Comparison of ENCODE assay signal across 26 mouse cellular contexts in genomic region chr10:14296147-14296546, GRCm38 (mm10).
"Had no signal": no experiment of that assay in that cellular context is flagged by ENCODE, and none has a peak within 500 bp of the region (broad histone marks: within the 10 kb centered on the region; RNA-seq: fewer than 3 reads in every experiment).

No protein-coding gene starts in this region.

- H3K4me1 ChIP-seq: heart, embryonic 10.5 days; heart, embryonic 12.5 days; hindbrain, embryonic 13.5 days; hindbrain, embryonic 15.5 days; intestine, embryonic 15.5 days; limb, embryonic 10.5 days; limb, embryonic 12.5 days; liver, embryonic 13.5 days; liver, embryonic 15.5 days had no signal

- H3K9me3 ChIP-seq: heart, embryonic 10.5 days; heart, embryonic 12.5 days; hindbrain, embryonic 13.5 days; hindbrain, embryonic 15.5 days; intestine, embryonic 15.5 days; limb, embryonic 10.5 days; limb, embryonic 12.5 days; liver, embryonic 13.5 days; liver, embryonic 15.5 days had no signal

- ATAC-seq: inflammation-experienced regulatory T-cells, adult 6 months; intestine, embryonic 15.5 days; intestine, postnatal 0 days; liver, postnatal 0 days had no signal

- H3K27me3 ChIP-seq: heart, embryonic 12.5 days; hindbrain, embryonic 13.5 days; hindbrain, embryonic 15.5 days; intestine, embryonic 15.5 days; limb, embryonic 12.5 days; liver, embryonic 13.5 days; liver, embryonic 15.5 days had no signal

- H3K9ac ChIP-seq: heart, embryonic 12.5 days; hindbrain, embryonic 13.5 days; hindbrain, embryonic 15.5 days; intestine, embryonic 15.5 days; limb, embryonic 12.5 days; liver, embryonic 13.5 days; liver, embryonic 15.5 days; liver, postnatal 0 days had no signal

- H3K36me3 ChIP-seq: heart, embryonic 10.5 days; heart, embryonic 12.5 days; hindbrain, embryonic 13.5 days; hindbrain, embryonic 15.5 days; intestine, embryonic 15.5 days; limb, embryonic 10.5 days; limb, embryonic 12.5 days; liver, embryonic 13.5 days; liver, embryonic 15.5 days had no signal

- H3K4me3 ChIP-seq: gastrocnemius, adult 2 months; heart, embryonic 10.5 days; heart, embryonic 12.5 days; hindbrain, embryonic 13.5 days; hindbrain, embryonic 15.5 days; intestine, embryonic 15.5 days; left cerebral cortex, adult 2 months; limb, embryonic 10.5 days; limb, embryonic 12.5 days; liver, embryonic 13.5 days; liver, embryonic 15.5 days had no signal

- DNase-seq: gastrocnemius, adult 2 months; gastrocnemius, postnatal 10 days; gastrocnemius, postnatal 25 days; heart, adult 18-20 months; heart, postnatal 10 days; heart, postnatal 36 days; kidney, adult 18-20 months; kidney, adult 8-10 months; kidney, postnatal 10 days; kidney, postnatal 25 days; kidney, postnatal 4 days; liver; liver, embryonic 13.5 days; liver, postnatal 0 days had no signal

- H3K4me2 ChIP-seq: heart, embryonic 12.5 days; hindbrain, embryonic 13.5 days; hindbrain, embryonic 15.5 days; intestine, embryonic 15.5 days; limb, embryonic 12.5 days; liver, embryonic 11.5 days; liver, embryonic 13.5 days; liver, embryonic 15.5 days had no signal

- H3K27ac ChIP-seq: gastrocnemius, adult 2 months; heart, embryonic 10.5 days; hindbrain, embryonic 13.5 days; hindbrain, embryonic 15.5 days; intestine, embryonic 15.5 days; left cerebral cortex, adult 2 months; limb, embryonic 10.5 days; limb, embryonic 12.5 days; liver, embryonic 13.5 days; liver, embryonic 15.5 days had no signal
